Mouse (Mus musculus): ENCODE measurements around the gene 4632433K11Rik. TPM values are rescaled to one million over a fixed set of nuclear protein-coding genes. Genes with fewer than 3 reads are reported as not detected.
A peak's percentile ranks its signal among the peaks of the same experiment; 100 is the strongest.
"Not testable (repeated sequence)": the region's sequence is repeated elsewhere in the genome, so short reads cannot be mapped to it uniquely, and the experiment has no call there.

The 4632433K11Rik gene
- polyA plus RNA-seq (2015; fragmentation: Nextera tagmentation; extraction: Ambion mirVana), result not detected in 2 replicates

DNA sequence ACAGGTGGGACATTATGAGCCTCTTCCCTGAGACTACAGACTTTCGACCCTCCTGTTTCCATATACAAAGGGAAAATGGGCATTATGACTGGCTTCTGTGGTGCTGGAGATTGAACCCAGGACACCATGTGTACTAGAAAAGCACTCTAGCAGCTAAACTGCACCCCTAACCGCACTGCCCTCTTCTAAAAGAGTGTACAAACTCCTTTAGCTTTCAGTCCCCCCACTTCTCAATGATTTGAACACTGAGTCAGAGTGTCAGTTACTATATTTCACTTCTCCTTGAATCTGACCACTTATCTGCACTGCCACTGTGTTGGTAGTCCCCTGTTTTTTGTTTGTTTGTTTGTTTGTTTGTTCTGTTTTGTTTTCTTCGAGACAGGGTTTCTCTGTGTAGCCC, at the start of gene 4632433K11Rik:
4632433K11Rik (plus strand) TSS at position 301 of the 400 bp plus-strand sequence.
- Histone ChIP-seq H3K36me3 (peaks cover 77% of the 10 kb centered on the region), H3K4me2 (replicated peaks) (no peak within 1 kb of the TSS), H3K4me1 (replicated peaks) (peaks cover 11% of the 10 kb centered on the region; the same call in 1 of the 2 replicates), H3K27me3 (no peaks in the 10 kb centered on the region), H3K27ac (no peak within 1 kb of the TSS), H3K4me3 (replicated peaks) (no peak within 1 kb of the TSS), H3K9me3 (peaks cover 27% of the 10 kb centered on the region), H3K9ac (replicated peaks) (no peak within 1 kb of the TSS)
- WGBS, result 93% methylated on average over 3 of the region's 3 CpGs
- no peak for ATAC-seq

DNA sequence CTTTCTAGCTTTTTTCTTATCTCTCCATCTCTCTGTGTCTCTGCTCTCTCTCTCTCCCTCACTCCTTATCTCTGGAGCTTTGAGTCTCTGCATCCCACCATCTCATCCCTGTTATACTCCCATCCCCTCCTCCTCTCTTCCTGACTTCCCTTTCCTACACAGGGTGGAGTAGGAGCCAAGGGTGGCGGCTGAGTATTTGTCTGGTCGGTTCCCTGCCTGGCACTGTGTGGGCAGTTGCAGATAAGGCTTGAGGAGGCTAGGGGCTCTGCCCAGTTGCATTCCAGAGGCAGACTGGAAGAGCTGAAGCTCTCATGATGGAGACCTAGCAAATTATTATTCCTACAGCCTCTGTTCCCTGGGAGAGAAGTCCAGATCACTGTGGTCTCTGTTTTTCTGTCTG, 45.7 kb upstream of the 4632433K11Rik start:
- H3K36me3 ChIP-seq, result peaks cover 32% of the 10 kb centered on the region
- no peak overlapping the region for H3K27ac ChIP-seq
- H3K4me2 ChIP-seq (replicated peaks), result no peak overlapping the region
- H3K9me3 ChIP-seq, result peaks cover 6% of the 10 kb centered on the region; the same call in 1 of the 2 replicates
- peaks cover 10% of the 10 kb centered on the region for H3K4me1 ChIP-seq (replicated peaks)
- no peak overlapping the region for H3K4me3 ChIP-seq (replicated peaks)
- no peaks in the 10 kb centered on the region; the same call in 1 of the 2 replicates for H3K27me3 ChIP-seq
- no peak overlapping the region for H3K9ac ChIP-seq (replicated peaks)
- no peak for ATAC-seq
- 69% methylated on average over 2 of the region's 2 CpGs for WGBS

DNA sequence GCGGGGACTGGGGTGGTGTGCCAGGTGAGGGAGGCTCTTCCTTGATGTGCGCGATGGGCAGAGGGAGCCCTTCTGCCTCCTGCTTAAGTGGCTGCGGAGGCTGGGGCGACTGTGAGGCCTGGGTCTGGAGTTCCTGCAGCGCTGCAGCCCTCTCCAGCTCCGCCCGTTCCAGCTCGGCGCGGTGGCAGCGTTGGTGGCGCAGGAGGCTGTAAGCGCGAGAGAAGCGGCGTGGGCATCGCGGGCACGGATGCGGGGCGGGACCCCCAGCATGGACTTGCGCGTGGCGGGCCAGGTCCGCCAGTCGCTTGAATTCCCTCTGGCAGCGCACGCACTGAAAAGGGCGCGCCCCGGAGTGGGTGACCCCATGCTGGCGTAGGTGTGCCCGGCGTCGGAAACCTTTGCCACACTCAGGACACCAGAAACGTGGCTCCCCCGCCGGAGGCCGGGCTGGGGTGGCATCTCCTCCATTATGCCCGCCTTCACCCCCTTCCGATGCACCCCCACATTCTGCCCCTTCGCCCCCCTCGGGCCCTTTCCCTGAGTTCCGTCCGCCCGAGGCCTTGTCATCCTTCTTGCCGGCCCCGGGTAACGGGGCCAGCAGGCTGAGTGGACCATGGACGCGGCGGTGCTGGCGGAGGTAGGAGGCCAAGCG, 40.4 kb upstream of the 4632433K11Rik start:
- Histone ChIP-seq H3K4me3 (replicated peaks) (peak overlapping the region; percentile 68), H3K4me1 (replicated peaks) (peaks cover 40% of the 10 kb centered on the region), H3K27ac (no peak overlapping the region), H3K27me3 (0 out of 2 replicates have a peak, but pooled peaks cover 9% of the 10 kb centered on the region), H3K36me3 (peaks cover 45% of the 10 kb centered on the region), H3K9ac (replicated peaks) (peak overlapping the region; percentile 81), H3K9me3 (peaks cover 6% of the 10 kb centered on the region; the same call in 1 of the 2 replicates), H3K4me2 (replicated peaks) (peak overlapping the region; percentile 94)
- ATAC-seq, result no peak
- WGBS, result 42% methylated on average over 55 of the region's 55 CpGs

DNA sequence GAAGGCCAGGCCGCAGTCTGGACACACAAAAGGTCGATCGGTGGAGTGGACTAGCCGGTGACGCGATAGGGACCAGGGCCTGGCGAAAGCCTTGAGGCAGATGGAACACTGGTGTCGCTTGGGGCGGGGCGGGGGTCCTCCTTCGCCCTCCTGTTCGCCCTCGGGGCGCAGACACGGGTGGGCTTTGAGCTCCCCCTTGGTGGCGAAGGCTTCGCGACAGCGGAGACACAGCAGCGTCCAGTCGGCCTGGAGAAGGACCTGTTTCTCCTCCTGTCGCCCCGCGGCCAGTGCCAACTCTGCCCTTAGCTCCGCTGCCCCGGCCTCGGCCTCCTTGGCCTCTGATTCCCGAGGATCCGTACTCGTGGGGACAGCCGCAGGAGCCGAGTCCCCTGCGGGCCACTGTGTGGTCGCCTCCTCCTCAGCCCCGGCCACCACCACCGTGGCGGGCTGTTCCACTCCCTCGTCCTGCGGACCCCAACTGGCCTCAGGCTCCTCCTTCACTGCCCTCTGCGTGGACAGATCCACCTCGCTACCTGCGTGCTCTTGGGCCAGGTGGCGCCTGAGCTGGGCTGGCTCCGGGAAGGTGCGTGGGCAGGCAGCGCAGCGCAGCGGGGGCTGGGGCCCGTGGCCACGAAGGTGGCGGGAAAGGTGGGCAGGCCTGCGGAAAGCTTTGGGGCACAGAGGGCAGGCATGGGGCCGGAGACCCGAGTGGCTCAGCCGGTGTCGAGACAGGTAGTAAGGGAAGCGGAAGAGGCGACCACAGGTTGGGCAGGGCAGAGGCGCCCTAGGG, 39.7 kb upstream of the 4632433K11Rik start:
- Histone ChIP-seq H3K4me1 (replicated peaks) (peaks cover 40% of the 10 kb centered on the region), H3K4me3 (replicated peaks) (peak overlapping the region; percentile 68), H3K36me3 (peaks cover 45% of the 10 kb centered on the region), H3K9ac (replicated peaks) (peak overlapping the region; percentile 81), H3K9me3 (peaks cover 6% of the 10 kb centered on the region; the same call in 1 of the 2 replicates), H3K27ac (no peak overlapping the region), H3K4me2 (replicated peaks) (peak overlapping the region; percentile 94), H3K27me3 (0 out of 2 replicates have a peak, but pooled peaks cover 9% of the 10 kb centered on the region)
- ATAC-seq, result no peak
- WGBS, result 53% methylated on average over 59 of the region's 59 CpGs

DNA sequence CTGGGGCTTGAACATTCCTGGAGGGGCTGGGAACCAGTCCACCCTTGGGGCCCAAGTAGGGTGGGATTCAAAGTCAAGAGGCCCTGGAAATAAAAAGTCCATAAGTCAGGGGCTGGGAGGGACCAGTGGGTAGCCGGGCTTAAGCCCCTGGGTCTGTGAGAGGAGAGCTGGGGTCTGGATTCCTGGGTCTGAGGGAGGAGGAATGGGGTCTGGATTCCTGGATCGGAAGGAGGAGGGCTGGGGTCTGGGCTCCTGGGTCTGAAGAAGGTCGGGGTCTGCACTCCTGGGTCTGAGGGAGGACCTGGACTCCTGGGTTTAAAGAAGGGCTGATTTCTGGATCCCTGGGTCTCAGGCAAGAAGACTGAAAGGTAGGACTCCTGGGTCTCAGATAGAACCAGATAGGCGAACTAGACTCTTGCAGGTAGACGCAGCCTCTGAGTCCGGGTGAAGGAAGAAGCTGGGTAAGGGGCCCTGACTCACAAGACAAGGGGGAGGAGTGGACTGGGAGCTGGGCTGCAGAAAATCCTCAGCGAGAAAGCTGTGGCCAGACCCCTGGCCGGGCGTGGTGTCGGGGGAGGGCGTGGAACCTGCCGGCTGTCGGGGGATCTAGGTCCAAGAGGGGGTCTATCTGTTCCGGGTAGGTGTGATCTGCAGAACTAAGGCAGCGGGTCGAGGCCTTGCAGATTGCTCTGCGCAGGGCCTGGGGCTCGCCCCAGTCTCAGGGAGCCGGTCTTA, 38.5 kb upstream of the 4632433K11Rik start:
- Histone ChIP-seq H3K9ac (replicated peaks) (peak overlapping the region; percentile 81), H3K27ac (peak overlapping the region; percentile 87), H3K36me3 (peaks cover 42% of the 10 kb centered on the region), H3K4me1 (replicated peaks) (peaks cover 40% of the 10 kb centered on the region), H3K4me3 (replicated peaks) (peak overlapping the region; percentile 68), H3K27me3 (0 out of 2 replicates have a peak, but pooled peaks cover 9% of the 10 kb centered on the region), H3K9me3 (0 out of 2 replicates have a peak, but pooled peaks cover 3% of the 10 kb centered on the region), H3K4me2 (replicated peaks) (peak overlapping the region; percentile 94)
- WGBS, result 5% methylated on average over 19 of the region's 19 CpGs
- no peak; the same call in 1 of the 2 replicates for ATAC-seq

DNA sequence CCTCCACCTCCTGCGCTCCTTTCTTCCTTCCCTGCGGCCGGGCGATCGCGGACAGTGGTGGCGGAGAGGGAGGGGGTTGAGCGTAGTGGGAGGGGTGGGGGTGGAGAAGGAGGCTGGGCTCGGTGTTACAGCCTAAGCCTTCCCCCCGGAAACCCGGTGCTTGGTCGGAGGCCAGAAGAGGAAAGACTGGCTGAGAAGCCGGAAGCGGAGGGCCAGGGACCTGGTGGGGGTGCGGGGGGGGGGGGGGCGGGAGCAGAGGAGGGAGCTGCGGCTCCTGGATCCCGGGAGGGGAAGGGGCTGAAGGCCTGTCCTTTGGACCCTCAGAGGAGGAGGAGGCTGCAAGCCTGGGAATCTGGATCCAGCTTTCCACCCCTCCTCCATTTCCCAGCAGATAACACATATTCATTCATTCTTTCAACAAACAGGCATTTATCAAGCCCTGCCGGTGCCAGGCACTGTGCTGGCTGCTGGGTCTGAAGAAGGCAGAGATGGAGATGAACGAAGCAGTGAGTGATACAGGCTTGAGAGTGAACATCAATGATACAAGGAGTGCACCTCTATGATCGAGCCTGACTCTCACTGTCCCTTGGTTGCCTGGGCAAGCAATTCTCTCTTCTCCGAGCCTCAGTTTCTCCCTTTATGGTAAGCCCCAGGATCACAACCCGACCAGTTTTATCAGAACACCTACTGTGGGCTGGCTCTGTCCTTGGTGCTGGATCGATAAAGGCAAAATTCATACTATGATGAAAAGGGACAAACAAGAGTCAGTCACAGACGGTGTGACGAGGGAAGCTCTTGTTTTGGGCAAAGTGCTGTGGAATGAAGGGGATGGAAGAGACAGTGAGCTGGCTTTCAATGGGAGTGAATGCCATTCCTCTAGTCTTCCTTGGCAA, 37.7 kb upstream of the 4632433K11Rik start, which contains the start of gene Zfp579:
Zfp579 (minus strand) TSS at position 156 of the 893 bp plus-strand sequence.
- Histone ChIP-seq H3K27ac (peak within 1 kb of the TSS; percentile 87), H3K9ac (replicated peaks) (peak within 1 kb of the TSS; percentile 81), H3K4me3 (replicated peaks) (peak within 1 kb of the TSS; percentile 68), H3K4me2 (replicated peaks) (peak within 1 kb of the TSS; percentile 94), H3K9me3 (no peaks in the 10 kb centered on the region), H3K4me1 (replicated peaks) (peaks cover 40% of the 10 kb centered on the region), H3K36me3 (peaks cover 33% of the 10 kb centered on the region), H3K27me3 (0 out of 2 replicates have a peak, but pooled peaks cover 9% of the 10 kb centered on the region)
- ATAC-seq, result peak; percentile 88
- WGBS, result 4% methylated on average over 15 of the region's 26 CpGs

DNA sequence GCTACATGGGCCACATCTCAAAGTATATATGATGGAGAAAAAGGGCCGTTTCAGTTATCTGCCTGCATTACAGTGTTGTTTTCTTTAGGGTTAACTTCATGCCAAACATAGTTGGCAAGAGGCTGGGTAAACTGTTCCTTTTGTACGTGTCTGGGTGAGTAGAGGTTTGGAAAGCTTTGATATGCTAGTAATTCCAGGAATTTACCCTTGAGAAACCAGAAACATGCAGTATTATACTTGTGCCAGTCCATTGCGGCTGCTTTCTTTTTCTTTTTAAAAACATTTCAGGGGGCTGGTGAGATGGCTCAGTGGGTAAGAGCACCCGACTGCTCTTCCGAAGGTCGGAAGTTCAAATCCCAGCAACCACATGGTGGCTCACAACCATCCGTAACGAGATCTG, 37.0 kb upstream of the 4632433K11Rik start:
- ATAC-seq, result no peak

DNA sequence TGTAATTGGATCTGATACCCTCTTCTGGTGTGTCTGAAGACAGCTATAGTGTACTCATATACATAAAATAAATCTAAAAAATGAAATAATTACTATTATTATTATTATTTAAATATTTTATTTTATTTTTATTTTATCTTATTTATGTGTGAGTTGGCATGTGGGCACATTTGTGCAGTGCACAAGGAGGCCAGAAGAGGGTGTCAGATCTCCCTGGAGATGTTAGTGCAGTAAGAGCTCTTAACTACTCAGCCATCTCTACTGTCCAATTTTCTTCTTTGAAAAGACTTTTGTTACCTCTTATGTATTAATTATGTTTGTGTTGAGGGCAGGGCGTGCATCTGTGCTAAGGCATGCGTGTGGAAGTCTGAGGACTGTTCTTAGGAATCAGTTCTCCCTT, 34.0 kb upstream of the 4632433K11Rik start:
- H3K4me1 ChIP-seq (replicated peaks), result peaks cover 14% of the 10 kb centered on the region
- ATAC-seq, result no peak
- H3K36me3 ChIP-seq, result no peaks in the 10 kb centered on the region
- H3K9ac ChIP-seq (replicated peaks), result no peak overlapping the region
- H3K4me3 ChIP-seq (replicated peaks), result no peak overlapping the region
- no peaks in the 10 kb centered on the region for H3K9me3 ChIP-seq
- no peak overlapping the region for H3K27ac ChIP-seq
- H3K27me3 ChIP-seq, result 0 out of 2 replicates have a peak, but pooled peaks cover under 1% of the 10 kb centered on the region
- 65% methylated on average over 2 of the region's 2 CpGs for WGBS
- no peak overlapping the region for H3K4me2 ChIP-seq (replicated peaks)

More for the DNA sequence above, 37.0 kb upstream of the 4632433K11Rik start:
- WGBS, result 74% methylated on average over 6 of the region's 8 CpGs
- H3K9me3 ChIP-seq, result no peaks in the 10 kb centered on the region
- H3K4me2 ChIP-seq (replicated peaks), result peak overlapping the region; percentile 94
- H3K4me3 ChIP-seq (replicated peaks), result peak overlapping the region; percentile 68
- H3K27me3 ChIP-seq, result 0 out of 2 replicates have a peak, but pooled peaks cover 9% of the 10 kb centered on the region
- H3K9ac ChIP-seq (replicated peaks), result peak overlapping the region; percentile 81
- peaks cover 40% of the 10 kb centered on the region for H3K4me1 ChIP-seq (replicated peaks)
- peaks cover 27% of the 10 kb centered on the region for H3K36me3 ChIP-seq
- H3K27ac ChIP-seq, result peak overlapping the region; percentile 87; the same call in 1 of the 2 replicates

DNA sequence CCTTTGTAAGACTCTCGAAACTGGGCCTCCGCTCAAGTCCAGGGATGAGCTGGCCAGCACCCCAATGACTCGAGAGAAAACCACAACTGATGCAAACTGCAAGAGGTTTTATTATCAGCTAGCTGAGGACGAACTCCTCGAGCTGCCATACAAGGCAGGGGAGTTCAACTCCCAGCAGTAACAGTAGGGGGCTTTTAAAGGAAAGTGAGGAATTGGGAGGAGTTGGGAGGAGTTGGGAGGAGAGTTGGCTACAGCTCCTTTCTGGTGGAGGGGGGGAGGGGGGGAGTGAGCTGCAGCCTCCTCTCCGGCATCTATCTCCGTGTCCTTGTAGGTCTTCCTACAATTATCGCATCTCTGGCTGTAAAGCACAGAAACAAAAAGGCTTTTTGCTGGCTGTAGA, 31.0 kb upstream of the 4632433K11Rik start:
- ATAC-seq; H3K27ac ChIP-seq; H3K4me3 ChIP-seq (replicated peaks); H3K9ac ChIP-seq (replicated peaks); H3K4me1 ChIP-seq (replicated peaks); H3K27me3 ChIP-seq; H3K4me2 ChIP-seq (replicated peaks); H3K9me3 ChIP-seq: not testable (repeated sequence)
- H3K36me3 ChIP-seq, result peaks cover 20% of the 10 kb centered on the region
- 72% methylated on average over 8 of the region's 8 CpGs for WGBS

DNA sequence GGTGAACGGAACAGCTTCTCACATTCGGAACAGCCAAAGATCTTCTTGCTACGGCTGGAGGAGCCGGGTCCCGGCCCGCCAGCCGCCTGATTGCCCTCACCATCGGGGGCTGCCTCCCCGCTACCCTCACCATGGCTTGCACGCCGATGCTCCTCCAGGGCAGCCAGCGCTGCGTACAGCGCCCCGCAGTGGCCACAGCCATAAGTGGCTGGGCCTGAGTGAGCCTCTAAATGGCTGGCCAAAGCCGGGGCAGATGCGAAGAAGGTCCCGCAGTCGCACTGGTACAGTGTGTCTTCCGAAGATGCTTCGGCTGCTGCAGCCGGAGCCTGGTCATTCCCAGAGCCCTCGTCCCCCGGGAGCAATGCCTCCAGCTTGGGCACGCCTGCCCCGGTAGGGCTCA, 25.7 kb upstream of the 4632433K11Rik start:
- WGBS, result 96% methylated on average over 26 of the region's 26 CpGs
- no peak overlapping the region for H3K4me3 ChIP-seq (replicated peaks)

More for the DNA sequence above, 25.7 kb upstream of the 4632433K11Rik start:
- Histone ChIP-seq H3K4me2 (replicated peaks) (no peak overlapping the region), H3K27me3 (no peaks in the 10 kb centered on the region), H3K4me1 (replicated peaks) (0 out of 2 replicates have a peak, but pooled peaks cover 3% of the 10 kb centered on the region), H3K9ac (replicated peaks) (no peak overlapping the region), H3K36me3 (peaks cover 72% of the 10 kb centered on the region), H3K9me3 (no peaks in the 10 kb centered on the region), H3K27ac (no peak overlapping the region)
- ATAC-seq, result peak; percentile 31; the same call in 1 of the 2 replicates
